Mouse (Mus musculus) heart, postnatal 14 days (tissue): ENCODE results near the gene Gne. TPM values are rescaled to one million over a fixed set of nuclear protein-coding genes. Genes with fewer than 3 reads are reported as not detected.
"Not testable (repeated sequence)": the region's sequence is repeated elsewhere in the genome, so short reads cannot be mapped to it uniquely, and the experiment has no call there.

Experiments
- DNase-seq, 2 experiments: peaks; one replicate each; pipeline ENCODE4 v3.0.0; 2021 to 2022
- intact Hi-C: fragments of 180-260 bp; cut with DNase I; formaldehyde crosslinking; loops from one replicate; pipeline ENCODE4 v1.15.1; 2025
- total RNA-seq, 2 experiments: library from RNA; stranded (reverse); gene quantifications; 2 replicates each; pipeline ENCODE4 v1.2.3; 2021

The Gne gene
- total RNA-seq, 2 experiments from 2014 or later, result 27.4 to 28.4 TPM

GRCm38 (mm10) chr4:44074422-44074821, 9.6 kb downstream of the Gne start:
- intact Hi-C loops, result no loop called here
- DNase-seq, result no peak

GRCm38 (mm10) chr4:44073799-44074198, 10.2 kb downstream of the Gne start:
- no peak for DNase-seq
- intact Hi-C loops, result loop anchor here (2.0 kb wide), 1 partner anchor 39 kb away; no protein-coding TSS in a partner anchor

- no peak for DNase-seq
- intact Hi-C loops, result loop anchor here (2.0 kb wide), 1 partner anchor 40 kb away; no protein-coding TSS in a partner anchor
Measured at GRCm38 (mm10) chr4:44072873-44073441, 11.0 kb downstream of the Gne start.

- intact Hi-C loops, result loop anchor here (2.0 kb wide), 1 partner anchor 40 kb away; no protein-coding TSS in a partner anchor
- DNase-seq, result peak; percentile 95
Measured at GRCm38 (mm10) chr4:44072146-44072872, 11.7 kb downstream of the Gne start.

GRCm38 (mm10) chr4:44071741-44072145, 12.2 kb downstream of the Gne start:
- DNase-seq, result no peak
- intact Hi-C loops, result loop anchor here (2.0 kb wide), 1 partner anchor 41 kb away; no protein-coding TSS in a partner anchor

GRCm38 (mm10) chr4:44070641-44071040, 13.3 kb downstream of the Gne start:
- no peak for DNase-seq
- intact Hi-C loops, result no loop called here

- no peak for DNase-seq
- intact Hi-C loops, result loop anchor here (5.0 kb wide), 1 partner anchor 223 kb away; no protein-coding TSS in a partner anchor
Measured at GRCm38 (mm10) chr4:44069411-44069810, 14.6 kb downstream of the Gne start.

- peak in 1 of 2 experiments; percentile 21 for DNase-seq
Measured at GRCm38 (mm10) chr4:44068736-44069135, 15.2 kb downstream of the Gne start.

GRCm38 (mm10) chr4:44066891-44067290, 17.1 kb downstream of the Gne start:
- no peak for DNase-seq

More at GRCm38 (mm10) chr4:44068736-44069135, 15.2 kb downstream of the Gne start:
- intact Hi-C loops, result loop anchor here (5.0 kb wide), 1 partner anchor 224 kb away; no protein-coding TSS in a partner anchor

GRCm38 (mm10) chr4:44065355-44066025, 18.5 kb downstream of the Gne start:
- peak; percentile 91 to 96 for DNase-seq
- intact Hi-C loops, result loop anchor here (1.0 to 5.0 kb wide), 3 partner anchors 51 to 227 kb away; no protein-coding TSS in a partner anchor

More at GRCm38 (mm10) chr4:44066891-44067290, 17.1 kb downstream of the Gne start:
- intact Hi-C loops, result loop anchor here (2.0 to 5.0 kb wide), 2 partner anchors 50 to 225 kb away; no protein-coding TSS in a partner anchor

- intact Hi-C loops, result no loop called here
- DNase-seq, result no peak
Measured at GRCm38 (mm10) chr4:44062816-44063215, 21.2 kb downstream of the Gne start.

GRCm38 (mm10) chr4:44062062-44062461, 21.9 kb downstream of the Gne start:
- intact Hi-C loops, result no loop called here
- no peak for DNase-seq

- no peak for DNase-seq
- intact Hi-C loops, result no loop called here
Measured at GRCm38 (mm10) chr4:44059674-44060073, 24.3 kb downstream of the Gne start.

- no peak for DNase-seq
- intact Hi-C loops, result no loop called here
Measured at GRCm38 (mm10) chr4:44049812-44050211, 34.2 kb downstream of the Gne start.

- intact Hi-C loops, result no loop called here
Measured at GRCm38 (mm10) chr4:44046066-44046465, 37.9 kb downstream of the Gne start.

GRCm38 (mm10) chr4:44044685-44045356, 39.2 kb downstream of the Gne start:
- no peak for DNase-seq
- intact Hi-C loops, result no loop called here

More at GRCm38 (mm10) chr4:44046066-44046465, 37.9 kb downstream of the Gne start:
- no peak for DNase-seq

GRCm38 (mm10) chr4:44043182-44043581, 40.8 kb downstream of the Gne start:
- DNase-seq, intact Hi-C loops: not testable (repeated sequence)

GRCm38 (mm10) chr4:44042429-44042828, 41.5 kb downstream of the Gne start:
- intact Hi-C loops, result no loop called here
- DNase-seq, result no peak

- intact Hi-C loops, result no loop called here
- no peak for DNase-seq
Measured at GRCm38 (mm10) chr4:44040802-44041201, 43.2 kb downstream of the Gne start.

GRCm38 (mm10) chr4:44036455-44036854, 47.5 kb downstream of the Gne start:
- intact Hi-C loops, result no loop called here
- no peak for DNase-seq
